Mouse (Mus musculus): ENCODE measurements at regions not wholly inside any gene's neighbourhood (a gene's known extent, or its start where the extent isn't known, plus 50 kb on each side); places are given as distances from the start of the nearest gene placed in this dataset.

- no peak for DNase-seq (ENCODE audit: low spot score)
These were observed 58.6 kb upstream of the Grip1 start for GRCm38 (mm10) chr10:119395048-119395447.

GRCm38 (mm10) chr10:119387924-119388323 is 65.7 kb upstream of the Grip1 start:
- DNase-seq (ENCODE audit: low spot score): no peak

GRCm38 (mm10) chr10:119382257-119382656 is 71.4 kb upstream of the Grip1 start:
- no peak for DNase-seq (ENCODE audit: low spot score)

GRCm38 (mm10) chr10:119368566-119368965 is 85.1 kb upstream of the Grip1 start:
- no peak for DNase-seq (ENCODE audit: low spot score)

GRCm38 (mm10) chr10:119363616-119364015 is 90.0 kb upstream of the Grip1 start:
- DNase-seq (ENCODE audit: low spot score): peak; percentile 4

- DNase-seq (ENCODE audit: low spot score): no peak
These were observed 94.8 kb upstream of the Grip1 start for GRCm38 (mm10) chr10:119358730-119359292.

- no peak for DNase-seq (ENCODE audit: low spot score)
These were observed 102.7 kb upstream of the Cand1 start for GRCm38 (mm10) chr10:119342317-119343114.

- DNase-seq (ENCODE audit: low spot score): no peak
These were observed 100.5 kb upstream of the Cand1 start for GRCm38 (mm10) chr10:119340323-119340722.

GRCm38 (mm10) chr10:119326912-119327311 is 87.1 kb upstream of the Cand1 start:
- no peak for DNase-seq (ENCODE audit: low spot score)

- DNase-seq (ENCODE audit: low spot score): no peak
These were observed 80.1 kb upstream of the Cand1 start for GRCm38 (mm10) chr10:119319953-119320352.

GRCm38 (mm10) chr10:119318416-119318815 is 78.6 kb upstream of the Cand1 start:
- DNase-seq (ENCODE audit: low spot score): no peak

- no peak for DNase-seq (ENCODE audit: low spot score)
These were observed 71.7 kb upstream of the Cand1 start for GRCm38 (mm10) chr10:119311578-119311977.

- DNase-seq (ENCODE audit: low spot score): no peak
These were observed 55.9 kb upstream of the Cand1 start for GRCm38 (mm10) chr10:119295740-119296139.

- DNase-seq (ENCODE audit: low spot score): peak; percentile 15
These were observed 54.7 kb upstream of the Cand1 start for GRCm38 (mm10) chr10:119294454-119295149.

GRCm38 (mm10) chr10:119293372-119293771 is 53.5 kb upstream of the Cand1 start:
- no peak for DNase-seq (ENCODE audit: low spot score)
